Mouse (Mus musculus) T-cell, adult 66 days (primary cell): Measurements from ENCODE around the gene Ascc1. TPM values are rescaled to one million over a fixed set of nuclear protein-coding genes. Genes with fewer than 3 reads are reported as not detected.

Experiments
- total RNA-seq, 2 experiments: library from RNA; stranded (reverse); gene quantifications; 3 replicates in 1 of 2; 4 replicates in 1 of 2; pipeline ENCODE4 v1.2.4; 2023

Gene Ascc1
- 10 to 100 TPM; 28.2 to 30.4 TPM for total RNA-seq

DNA sequence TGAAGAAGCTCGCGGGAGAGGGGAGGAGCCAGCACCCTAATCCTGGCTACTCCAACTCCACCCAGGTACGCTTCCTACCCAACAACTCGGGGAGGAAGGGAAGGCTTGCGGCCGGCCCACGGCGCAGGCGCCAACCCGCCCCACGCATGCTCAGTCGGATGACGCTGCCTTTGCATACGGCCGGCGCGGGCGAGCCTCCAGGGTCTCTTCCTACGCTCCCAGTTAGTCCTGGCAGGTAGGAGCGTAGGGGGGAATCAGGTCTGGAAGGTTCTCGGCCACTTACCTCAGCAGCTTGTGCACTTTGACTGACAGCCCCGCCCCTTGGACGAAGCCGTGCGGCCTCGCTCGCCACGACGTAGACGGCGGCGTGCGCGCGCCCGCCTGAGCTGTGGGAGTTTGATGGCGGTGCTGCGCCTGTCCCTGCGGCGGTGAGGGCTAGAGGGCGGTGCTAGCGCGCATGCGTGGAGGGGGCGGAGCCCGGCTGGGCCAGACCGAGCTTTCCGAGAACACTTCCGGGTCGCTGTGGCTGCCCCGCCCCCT lies at the start of gene Ascc1, which contains the start of gene Anapc16:
Gene Ascc1 (plus strand): TSS at position 133 of the 540 bp plus-strand sequence.
Gene Anapc16 (minus strand): TSS at position 463 of the 540 bp plus-strand sequence.

DNA sequence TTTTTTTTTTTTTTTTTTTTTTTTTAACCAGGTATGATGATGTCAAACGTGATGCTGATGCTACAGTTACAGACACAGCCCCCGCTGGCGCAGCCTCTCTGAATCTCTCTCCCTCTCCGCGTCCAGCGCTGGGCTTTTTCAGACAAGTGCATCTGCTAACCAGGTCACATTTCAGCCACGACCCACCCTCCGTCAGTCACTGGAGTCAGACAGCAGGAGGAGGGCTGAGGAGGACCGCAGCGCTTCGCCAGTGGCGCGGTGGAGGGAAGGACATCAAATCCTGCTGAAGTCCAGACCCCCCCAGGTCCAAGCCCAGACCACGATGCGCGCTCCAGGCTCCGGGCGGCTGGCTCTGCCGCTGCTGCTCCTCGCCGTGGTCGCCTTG lies 103.5 kb downstream of the Ascc1 start, which contains the start of gene Spock2:
Gene Spock2 (plus strand): TSS at position 74 of the 385 bp plus-strand sequence.

Other genes starting within 250 kb of the Ascc1 start
- gene Dnajb12, start 123.2 kb upstream of the Ascc1 start, total RNA-seq: 10 to 100 TPM; 41.1 to 49.0 TPM
- 10 to 100 TPM; 18.4 to 33.8 TPM for gene Ddit4, start 51.0 kb upstream of the Ascc1 start, total RNA-seq
- 10 to 100 TPM; 70.4 to 76.5 TPM for gene Anapc16, start 330 bp downstream of the Ascc1 start, total RNA-seq
- 1 to 10 TPM; 6.0 to 7.6 TPM for gene Spock2, start 103.4 kb downstream of the Ascc1 start, total RNA-seq
- under 1 TPM; 0.24 to 0.87 TPM for gene Chst3, start 216.5 kb downstream of the Ascc1 start, total RNA-seq